Mouse (Mus musculus): ENCODE measurements around the gene Xpnpep1. TPM values are rescaled to one million over a fixed set of nuclear protein-coding genes. Genes with fewer than 3 reads are reported as not detected.

The Xpnpep1 gene
- polyA plus RNA-seq, 1 experiment from 2014 or later = 150 TPM

DNA sequence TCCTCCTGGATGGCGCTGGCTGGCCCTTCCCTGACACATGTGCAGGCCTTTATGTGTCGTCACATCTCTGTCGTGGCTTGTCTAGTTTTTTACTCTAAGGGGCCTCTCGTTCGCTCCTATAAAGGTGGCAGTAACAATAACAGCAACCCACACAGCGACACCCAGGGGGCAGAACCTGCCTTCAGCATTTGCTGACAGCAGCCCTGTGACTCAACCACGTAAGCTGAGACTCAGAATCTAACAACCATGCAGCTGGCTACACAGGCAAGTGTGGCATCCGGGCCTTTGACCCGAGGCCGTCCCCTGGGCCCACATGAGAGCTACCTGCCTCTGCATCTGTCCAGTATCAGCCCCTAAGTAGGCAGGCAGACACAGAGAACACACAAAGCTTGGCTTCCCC lies 18.5 kb downstream of the Xpnpep1 start:
- no peak overlapping the region for H3K4me3 ChIP-seq
- H3K4me1 ChIP-seq = peaks cover 7% of the 10 kb centered on the region; the same call in 1 of the 2 replicates
- no peaks in the 10 kb centered on the region for H3K9me3 ChIP-seq (replicated peaks)
- no peak overlapping the region for H3K27ac ChIP-seq (replicated peaks)
- peaks cover 63% of the 10 kb centered on the region for H3K36me3 ChIP-seq
- WGBS = 86% methylated on average over 10 of the region's 10 CpGs
- H3K27me3 ChIP-seq (ENCODE audit: low read depth, poor library complexity, severe bottlenecking) = no peaks in the 10 kb centered on the region
- DNase-seq (ENCODE audit: low spot score) = no peak

DNA sequence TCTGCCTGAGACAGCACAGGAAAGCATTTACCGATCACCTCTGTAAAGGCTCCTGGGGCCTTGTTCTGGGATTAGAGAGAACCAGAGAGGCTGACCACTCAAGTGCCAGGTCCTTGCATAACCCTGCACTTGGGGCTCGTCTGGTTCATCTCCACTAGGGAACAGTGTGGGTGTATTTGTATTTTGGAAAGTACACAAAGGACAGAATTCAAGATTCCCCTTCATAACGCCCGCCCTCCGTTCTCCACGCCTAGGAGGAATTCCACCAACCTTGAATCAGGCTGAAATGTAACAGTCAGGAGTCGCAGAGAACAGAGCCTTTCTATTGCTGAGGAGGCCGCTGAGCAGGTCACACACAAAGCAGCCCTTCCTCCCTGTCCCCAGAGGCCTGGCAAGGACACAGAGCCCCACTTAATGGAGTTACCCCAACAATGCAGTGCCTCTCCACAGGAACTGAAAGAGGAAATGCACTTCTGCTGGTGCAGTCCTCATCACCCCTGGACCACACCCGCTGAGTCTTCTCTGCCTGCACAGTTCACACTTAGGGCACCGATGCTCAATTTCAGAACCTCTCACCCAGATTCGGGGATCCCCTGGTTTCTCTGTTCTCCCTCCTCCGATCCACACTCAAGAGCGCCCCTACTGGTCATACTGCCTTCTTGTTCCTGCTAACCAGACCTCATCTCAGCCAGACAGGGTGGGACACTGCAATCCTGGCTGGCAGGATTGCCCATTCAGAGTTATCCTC lies 20.1 kb downstream of the Xpnpep1 start:
- peak; percentile 46 for DNase-seq (ENCODE audit: low spot score)

DNA sequence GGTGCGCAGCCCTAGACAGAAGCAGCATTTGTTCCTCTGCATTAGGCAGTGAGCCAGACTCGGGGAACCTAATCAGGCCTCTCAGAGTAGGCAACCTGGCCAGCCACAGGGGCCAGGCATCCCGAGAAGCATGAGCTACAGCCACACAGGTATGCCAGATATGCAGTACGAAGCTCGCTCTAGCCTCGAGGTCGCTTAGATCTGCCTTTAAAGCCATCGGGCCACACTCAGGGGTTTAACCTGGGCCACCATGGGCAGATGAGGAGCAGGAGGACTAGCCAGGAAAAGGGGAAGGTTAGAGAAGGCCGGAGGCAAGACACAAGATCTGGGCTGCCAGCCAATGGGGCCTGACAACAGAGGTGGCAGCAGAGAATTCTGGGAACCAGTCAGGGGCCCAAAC lies 22.1 kb downstream of the Xpnpep1 start:
- H3K4me1 ChIP-seq = peaks cover 13% of the 10 kb centered on the region
- H3K4me3 ChIP-seq = no peak overlapping the region
- H3K9me3 ChIP-seq (replicated peaks) = no peaks in the 10 kb centered on the region
- 91% methylated on average over 9 of the region's 9 CpGs for WGBS
- DNase-seq (ENCODE audit: low spot score) = no peak
- H3K36me3 ChIP-seq = peaks cover 48% of the 10 kb centered on the region
- no peaks in the 10 kb centered on the region for H3K27me3 ChIP-seq (ENCODE audit: low read depth, poor library complexity, severe bottlenecking)
- no peak overlapping the region for H3K27ac ChIP-seq (replicated peaks)

More for the DNA sequence above, 20.1 kb downstream of the Xpnpep1 start:
- no peaks in the 10 kb centered on the region for H3K9me3 ChIP-seq (replicated peaks)
- H3K4me1 ChIP-seq = peaks cover 13% of the 10 kb centered on the region
- no peak overlapping the region; the same call in 1 of the 2 replicates for H3K27ac ChIP-seq (replicated peaks)
- no peak overlapping the region for H3K4me3 ChIP-seq
- H3K36me3 ChIP-seq = peaks cover 58% of the 10 kb centered on the region
- 76% methylated on average over 13 of the region's 13 CpGs for WGBS
- H3K27me3 ChIP-seq (ENCODE audit: low read depth, poor library complexity, severe bottlenecking) = no peaks in the 10 kb centered on the region

DNA sequence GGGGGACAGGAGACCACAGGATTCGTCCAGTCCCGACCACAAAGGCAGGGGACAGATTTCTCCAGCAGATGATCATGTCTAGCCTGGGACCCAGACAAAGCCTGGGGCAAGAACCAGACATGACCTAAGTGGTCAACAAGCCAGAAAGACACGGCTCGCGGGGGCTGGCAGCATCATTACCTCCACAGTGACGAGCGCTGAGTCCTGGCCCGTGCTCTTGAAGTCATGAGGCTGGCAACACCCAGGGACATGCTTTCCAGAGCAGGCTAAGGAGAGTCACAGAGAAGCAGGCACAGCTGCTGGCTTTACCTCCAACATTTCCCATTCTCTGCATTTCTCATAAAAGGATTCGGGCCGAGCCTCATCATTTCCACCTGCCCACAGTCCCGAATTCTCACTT lies 22.8 kb downstream of the Xpnpep1 start:
- H3K36me3 ChIP-seq = peaks cover 47% of the 10 kb centered on the region
- peaks cover 13% of the 10 kb centered on the region for H3K4me1 ChIP-seq
- DNase-seq (ENCODE audit: low spot score) = no peak
- no peaks in the 10 kb centered on the region for H3K9me3 ChIP-seq (replicated peaks)
- no peak overlapping the region for H3K4me3 ChIP-seq
- H3K27me3 ChIP-seq (ENCODE audit: low read depth, poor library complexity, severe bottlenecking) = no peaks in the 10 kb centered on the region
- H3K27ac ChIP-seq (replicated peaks) = no peak overlapping the region
- 88% methylated on average over 11 of the region's 11 CpGs for WGBS

DNA sequence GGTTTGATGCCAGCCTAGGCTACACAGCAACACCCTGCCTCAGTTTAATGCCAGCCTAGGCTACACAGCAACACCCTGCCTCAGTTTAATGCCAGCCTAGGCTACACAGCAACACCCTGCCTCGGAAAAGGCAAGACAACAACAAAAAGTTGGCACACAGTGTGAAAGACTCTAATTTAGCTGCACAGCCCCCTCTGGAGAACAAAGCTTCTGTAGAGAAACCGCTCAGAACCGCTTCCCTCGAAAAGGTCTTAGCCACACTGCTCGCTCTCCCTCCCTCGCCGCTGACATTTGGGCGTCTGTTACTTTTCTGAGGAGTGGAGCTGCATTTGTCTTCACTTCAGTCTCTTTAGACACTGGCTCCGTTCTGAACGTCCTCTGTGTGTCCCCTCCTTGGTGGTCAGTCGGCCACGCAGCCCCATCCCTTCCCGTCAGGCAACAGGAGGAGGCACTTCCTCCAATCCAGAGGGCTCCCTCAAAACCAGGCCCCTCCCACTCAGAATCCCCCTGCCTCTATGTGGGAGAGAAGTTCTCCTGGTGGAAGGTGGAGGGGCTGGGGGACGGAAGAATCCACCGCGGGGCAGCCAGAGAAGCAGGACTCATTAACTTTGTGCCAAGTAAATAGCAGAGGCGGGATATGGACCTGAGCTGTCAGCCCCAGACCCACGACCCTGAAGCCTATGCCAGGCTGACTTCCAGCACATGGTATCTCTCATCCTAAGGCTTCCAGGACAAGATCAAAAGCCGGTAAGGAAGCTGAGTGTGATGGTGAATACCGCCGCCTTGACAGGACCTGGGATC lies 24.9 kb downstream of the Xpnpep1 start:
- 69% methylated on average over 21 of the region's 21 CpGs for WGBS
- H3K4me3 ChIP-seq = no peak overlapping the region
- H3K4me1 ChIP-seq = peaks cover 12% of the 10 kb centered on the region
- H3K9me3 ChIP-seq (replicated peaks) = no peaks in the 10 kb centered on the region
- H3K36me3 ChIP-seq = peaks cover 59% of the 10 kb centered on the region
- no peaks in the 10 kb centered on the region for H3K27me3 ChIP-seq (ENCODE audit: low read depth, poor library complexity, severe bottlenecking)
- DNase-seq (ENCODE audit: low spot score) = no peak
- H3K27ac ChIP-seq (replicated peaks) = peak overlapping the region; percentile 57

DNA sequence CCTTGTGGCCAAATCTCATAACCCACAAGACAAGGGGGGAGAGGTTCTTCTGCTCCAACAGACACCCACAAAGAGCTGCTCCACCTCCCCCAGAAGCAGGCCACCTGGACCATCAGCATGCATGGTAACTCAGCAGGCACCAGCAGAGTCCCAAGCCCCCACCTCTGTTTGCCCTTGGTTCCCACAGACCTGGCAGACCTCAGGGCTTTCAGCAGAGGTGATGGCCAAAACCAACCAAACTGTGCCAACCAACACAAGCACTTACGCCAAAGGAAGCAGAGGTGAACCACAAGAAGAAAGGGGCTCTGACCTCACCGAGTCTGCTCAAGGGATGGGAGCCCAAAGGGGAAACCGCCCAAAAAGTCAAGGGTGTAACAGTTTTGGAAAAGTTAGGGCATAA lies 26.3 kb downstream of the Xpnpep1 start:
- WGBS = over 99% methylated on average over 3 of the region's 3 CpGs
- Histone ChIP-seq H3K27ac (replicated peaks) (no peak overlapping the region), H3K4me3 (no peak overlapping the region), H3K4me1 (peaks cover 6% of the 10 kb centered on the region), H3K36me3 (peaks cover 65% of the 10 kb centered on the region), H3K9me3 (replicated peaks) (no peaks in the 10 kb centered on the region), H3K27me3 (ENCODE audit: low read depth, poor library complexity, severe bottlenecking) (no peaks in the 10 kb centered on the region)
- no peak for DNase-seq (ENCODE audit: low spot score)

DNA sequence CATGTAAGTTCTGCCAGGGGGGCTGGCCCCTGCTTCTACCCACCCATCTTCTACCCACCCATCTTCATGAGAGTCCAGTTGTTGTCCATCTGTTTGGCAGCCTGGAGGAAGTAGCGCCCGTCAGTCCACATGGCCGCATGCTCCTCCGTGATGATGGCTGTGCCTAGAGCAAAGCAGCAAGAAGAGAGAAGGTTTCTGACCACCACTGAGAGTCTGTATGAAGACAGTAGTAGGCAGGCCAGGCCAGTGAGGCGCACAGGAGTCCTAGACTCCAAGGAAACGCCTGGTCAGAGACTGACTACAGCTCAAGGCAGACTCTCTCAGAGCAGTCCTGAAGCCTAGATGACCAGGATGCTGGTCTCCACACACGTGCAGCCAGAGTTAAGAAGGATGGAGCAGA lies 26.7 kb downstream of the Xpnpep1 start:
- no peaks in the 10 kb centered on the region for H3K27me3 ChIP-seq (ENCODE audit: low read depth, poor library complexity, severe bottlenecking)
- peaks cover 9% of the 10 kb centered on the region for H3K4me1 ChIP-seq
- H3K27ac ChIP-seq (replicated peaks) = no peak overlapping the region
- no peak for DNase-seq (ENCODE audit: low spot score)
- no peaks in the 10 kb centered on the region for H3K9me3 ChIP-seq (replicated peaks)
- peaks cover 61% of the 10 kb centered on the region for H3K36me3 ChIP-seq
- H3K4me3 ChIP-seq = no peak overlapping the region
- WGBS = 97% methylated on average over 7 of the region's 7 CpGs

DNA sequence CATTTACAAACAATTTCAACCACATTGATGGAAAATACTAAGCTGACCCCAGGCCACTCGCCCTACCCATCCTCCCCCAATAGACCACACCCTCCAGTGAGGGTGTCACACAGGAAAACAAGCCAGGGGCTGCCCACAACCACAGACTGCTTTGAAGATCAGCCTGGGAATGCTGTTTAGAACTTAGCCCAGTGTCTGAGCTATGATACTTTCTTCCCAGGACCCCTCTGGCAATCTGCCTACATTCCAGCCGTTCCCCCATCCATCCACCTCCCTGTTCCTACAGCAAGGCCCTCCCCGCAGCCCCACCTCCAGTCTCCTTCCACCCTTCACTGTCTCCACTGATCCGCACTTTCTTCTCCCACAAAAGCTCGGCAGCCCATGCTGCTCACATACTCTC lies 29.1 kb downstream of the Xpnpep1 start:
- Histone ChIP-seq H3K27ac (replicated peaks) (no peak overlapping the region), H3K9me3 (replicated peaks) (no peaks in the 10 kb centered on the region), H3K36me3 (peaks cover 74% of the 10 kb centered on the region), H3K4me1 (peaks cover 10% of the 10 kb centered on the region), H3K4me3 (no peak overlapping the region), H3K27me3 (ENCODE audit: low read depth, poor library complexity, severe bottlenecking) (no peaks in the 10 kb centered on the region)
- 86% methylated on average over 5 of the region's 5 CpGs for WGBS
- no peak for DNase-seq (ENCODE audit: low spot score)

DNA sequence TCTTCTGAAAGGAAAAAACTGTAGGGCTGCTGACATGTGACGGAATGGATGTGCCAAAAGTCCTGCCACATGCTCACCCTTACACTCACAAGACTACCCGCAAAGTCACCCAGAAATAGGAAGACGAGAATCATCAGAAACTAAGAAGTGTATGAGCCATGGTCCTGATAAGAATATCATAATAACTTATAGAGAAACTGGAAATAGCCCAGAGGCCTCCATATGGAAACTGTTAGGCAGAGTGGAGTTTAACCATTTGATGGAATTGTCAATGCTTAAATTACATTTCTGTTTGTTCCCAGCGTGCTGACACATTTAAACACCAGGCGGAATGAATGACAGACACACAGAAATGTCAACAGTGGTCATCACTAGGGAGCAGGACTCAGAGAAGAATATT lies 31.1 kb downstream of the Xpnpep1 start:
- 93% methylated on average over 5 of the region's 5 CpGs for WGBS
- H3K36me3 ChIP-seq = peaks cover 91% of the 10 kb centered on the region
- H3K9me3 ChIP-seq (replicated peaks) = no peaks in the 10 kb centered on the region
- peaks cover 4% of the 10 kb centered on the region for H3K4me1 ChIP-seq
- no peak for DNase-seq (ENCODE audit: low spot score)
- no peak overlapping the region for H3K4me3 ChIP-seq
- no peaks in the 10 kb centered on the region for H3K27me3 ChIP-seq (ENCODE audit: low read depth, poor library complexity, severe bottlenecking)
- no peak overlapping the region for H3K27ac ChIP-seq (replicated peaks)

DNA sequence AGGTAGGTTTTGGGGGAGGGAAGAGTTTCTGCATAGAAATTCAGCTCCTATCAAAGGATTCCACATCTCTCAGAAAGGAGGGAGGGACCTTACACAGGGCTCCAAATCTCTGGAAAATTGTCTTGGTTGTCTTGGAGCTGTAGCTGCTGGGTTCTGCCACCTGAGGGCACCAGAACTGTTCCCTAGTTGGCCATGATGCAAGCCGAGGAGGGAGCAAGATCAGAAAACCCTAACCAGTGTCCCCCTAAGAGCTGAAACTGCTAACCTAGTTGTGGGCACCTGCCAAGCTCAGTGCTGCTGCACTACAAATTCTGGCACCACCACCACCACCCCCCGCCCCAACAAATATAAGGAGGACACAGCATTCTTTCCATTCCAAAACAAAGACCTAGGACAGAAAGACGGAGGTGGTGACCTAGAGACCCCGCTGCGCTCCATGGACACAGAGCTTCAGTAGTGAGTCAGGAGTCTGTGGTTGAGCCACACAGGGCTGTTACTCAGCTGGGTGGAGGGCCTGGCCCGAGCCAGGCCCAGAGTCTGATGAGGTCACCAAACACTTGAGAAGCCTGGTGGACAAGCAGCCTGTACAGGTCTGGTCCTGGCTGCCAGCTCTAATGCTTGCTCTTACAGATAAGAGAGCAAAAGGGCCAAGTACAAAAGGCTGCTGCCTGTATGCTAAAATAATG lies 31.9 kb downstream of the Xpnpep1 start:
- Histone ChIP-seq H3K9me3 (replicated peaks) (no peaks in the 10 kb centered on the region), H3K4me1 (peaks cover 4% of the 10 kb centered on the region), H3K36me3 (peaks cover 91% of the 10 kb centered on the region), H3K27me3 (ENCODE audit: low read depth, poor library complexity, severe bottlenecking) (no peaks in the 10 kb centered on the region), H3K27ac (replicated peaks) (peak overlapping the region; percentile 13; the same call in 1 of the 2 replicates), H3K4me3 (no peak overlapping the region)
- WGBS = 59% methylated on average over 6 of the region's 6 CpGs
- DNase-seq (ENCODE audit: low spot score) = peak; percentile 48

DNA sequence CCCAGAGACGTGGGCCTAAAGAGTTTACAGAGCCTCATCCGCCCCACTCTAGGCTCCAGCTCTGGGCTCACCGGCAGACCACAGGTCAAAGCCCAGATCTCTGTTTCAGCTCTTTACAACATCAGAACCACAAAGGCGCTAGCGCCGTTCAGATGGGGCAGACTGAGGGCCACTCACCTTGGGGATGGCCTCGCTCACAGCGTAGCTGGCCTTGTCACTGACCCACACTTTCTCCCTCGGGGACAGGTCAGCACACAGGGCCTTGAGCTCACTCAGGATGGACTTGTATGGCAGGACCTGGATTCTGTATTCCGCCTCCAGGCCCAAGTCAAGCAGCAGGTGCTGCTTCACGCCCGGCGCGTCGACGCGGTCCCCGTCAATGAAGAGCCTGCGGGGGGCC lies 34.0 kb downstream of the Xpnpep1 start:
- Histone ChIP-seq H3K4me1 (peaks cover 4% of the 10 kb centered on the region), H3K4me3 (no peak overlapping the region), H3K27me3 (ENCODE audit: low read depth, poor library complexity, severe bottlenecking) (no peaks in the 10 kb centered on the region), H3K36me3 (peaks cover 92% of the 10 kb centered on the region), H3K9me3 (replicated peaks) (no peaks in the 10 kb centered on the region), H3K27ac (replicated peaks) (no peak overlapping the region)
- 97% methylated on average over 19 of the region's 19 CpGs for WGBS
- DNase-seq (ENCODE audit: low spot score) = no peak

DNA sequence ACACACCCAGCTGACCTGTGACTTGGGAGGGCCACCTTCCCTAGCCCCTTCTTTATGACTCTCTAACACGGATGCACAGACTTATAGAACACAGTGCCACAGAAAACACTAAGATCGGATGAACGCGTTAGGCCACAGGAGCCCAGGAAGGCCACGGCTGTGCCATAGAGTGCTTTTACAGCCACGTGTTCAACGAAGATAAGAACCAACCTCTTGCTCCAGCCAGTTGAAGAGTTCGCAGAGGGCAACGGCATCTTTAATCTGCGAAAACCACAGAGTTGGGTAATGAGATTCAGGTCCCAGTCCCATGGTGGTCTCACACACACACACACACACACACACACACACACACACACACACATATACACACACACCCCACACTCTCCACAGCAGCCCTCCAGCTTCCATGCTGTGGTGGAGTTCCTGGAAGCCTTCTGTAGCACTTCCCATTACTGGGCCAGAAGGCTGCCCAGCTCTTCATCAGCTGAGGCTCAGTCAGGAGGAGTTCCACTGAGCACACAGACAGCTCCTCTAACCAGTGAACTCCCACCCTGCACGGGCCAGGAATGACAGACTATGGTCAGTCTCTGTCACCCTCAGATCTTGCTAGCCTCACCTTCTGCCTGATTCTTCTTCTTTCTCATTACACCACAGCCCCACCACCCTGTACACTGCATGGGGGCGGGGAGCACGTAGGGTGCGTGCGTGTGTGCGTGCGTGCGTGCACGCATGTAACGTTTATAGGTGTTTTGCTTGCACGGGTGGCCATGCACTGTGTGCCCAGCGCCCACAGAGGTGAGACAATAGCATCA lies 36.3 kb downstream of the Xpnpep1 start:
- no peak overlapping the region for H3K27ac ChIP-seq (replicated peaks)
- H3K27me3 ChIP-seq (ENCODE audit: low read depth, poor library complexity, severe bottlenecking) = no peaks in the 10 kb centered on the region
- WGBS = 95% methylated on average over 22 of the region's 22 CpGs
- H3K9me3 ChIP-seq (replicated peaks) = no peaks in the 10 kb centered on the region
- no peak for DNase-seq (ENCODE audit: low spot score)
- peaks cover 92% of the 10 kb centered on the region for H3K36me3 ChIP-seq
- peaks cover 4% of the 10 kb centered on the region for H3K4me1 ChIP-seq
- no peak overlapping the region for H3K4me3 ChIP-seq

Measured in midbrain, embryonic 10.5 days (tissue).